Mouse (Mus musculus) CH12.LX (cell line): ENCODE results near the gene Il6ra. TPM values are rescaled to one million over a fixed set of nuclear protein-coding genes. Genes with fewer than 3 reads are reported as not detected.
A peak's percentile ranks its signal among the peaks of the same experiment; 100 is the strongest.

Experiments used
- DNase-seq: peaks from one replicate; pipeline ENCODE4 v3.0.0-alpha.2; 2013; ENCODE audit errors: extremely low read depth
- H3K27ac ChIP-seq: 2 replicates; pipeline ENCODE4 v1.5.1; 2012; ENCODE audit warnings: low read depth, mild to moderate bottlenecking, control low read depth, moderate library complexity; ENCODE audit not compliant: insufficient read depth
- H3K27me3 ChIP-seq: replicated peaks from 2 replicates; pipeline ENCODE3; 2012; ENCODE audit warnings: inconsistent platforms
- H3K36me3 ChIP-seq, 2 experiments: replicated peaks in 1 of 2; 2 replicates each; pipeline versions ENCODE3 to v1.6.1; 2012; ENCODE audit warnings: inconsistent platforms in 1 of 2, low read length in 1 of 2, mild to moderate bottlenecking in 1 of 2, mixed read lengths in 1 of 2, moderate library complexity in 1 of 2; ENCODE audit not compliant: control insufficient read depth in 1 of 2, insufficient read depth in 1 of 2
- H3K4me1 ChIP-seq, 2 experiments: 2 replicates each; pipeline ENCODE4 v1.6.1; 2012; ENCODE audit warnings: inconsistent platforms in 1 of 2, moderate library complexity in 1 of 2; ENCODE audit not compliant: insufficient read depth in 2 of 2, control insufficient read depth in 1 of 2
- H3K4me2 ChIP-seq: 2 replicates; pipeline ENCODE4 v1.6.1; 2012; ENCODE audit warnings: low read depth, mild to moderate bottlenecking, control low read depth; ENCODE audit not compliant: poor library complexity, insufficient read depth, severe bottlenecking
- H3K4me3 ChIP-seq, 3 experiments: fragments of 150-350 bp in 1 of 3; sonication (generic) in 1 of 3; replicated peaks in 1 of 3; 2 replicates each; pipeline versions ENCODE3 to v1.5.1; 2011 to 2012; ENCODE audit warnings: low read depth in 2 of 3, low read length in 2 of 3, mild to moderate bottlenecking in 2 of 3, moderate library complexity in 2 of 3, control low read depth in 1 of 3, improper control_type of control experiment in 1 of 3, inconsistent platforms in 1 of 3, mixed read lengths in 1 of 3; ENCODE audit not compliant: poor library complexity in 1 of 3
- H3K79me2 ChIP-seq: replicated peaks from 2 replicates; pipeline ENCODE4 v1.6.1; 2012; ENCODE audit warnings: mild to moderate bottlenecking, moderate library complexity; ENCODE audit not compliant: control insufficient read depth, poor library complexity, insufficient read depth, severe bottlenecking; ENCODE audit errors: extremely low read depth
- H3K9ac ChIP-seq: 2 replicates; pipeline ENCODE4 v1.6.1; 2012; ENCODE audit warnings: low read depth, mild to moderate bottlenecking, control low read depth, moderate library complexity; ENCODE audit not compliant: insufficient read depth
- H3K9me3 ChIP-seq: replicated peaks from 2 replicates; pipeline ENCODE3; 2012; ENCODE audit warnings: low read length, inconsistent platforms, mixed read lengths
- EP300 ChIP-seq: IDR thresholded peaks from 2 replicates; pipeline ENCODE4 v1.6.1; 2011; ENCODE audit warnings: low read length, improper control_type of control experiment
- ETS1 ChIP-seq: conservative IDR thresholded peaks from 2 replicates; pipeline ENCODE4 v1.6.1; 2012; ENCODE audit warnings: low read depth, mild to moderate bottlenecking, inconsistent platforms, low read length, improper control_type of control experiment, moderate library complexity
- IRF4 ChIP-seq: IDR thresholded peaks from 2 replicates; pipeline ENCODE4 v1.6.1; 2014; ENCODE audit warnings: low read depth, mild to moderate bottlenecking, inconsistent platforms, low read length, improper control_type of control experiment
- JUN ChIP-seq: IDR thresholded peaks from 2 replicates; pipeline ENCODE4 v1.6.1; 2011; ENCODE audit warnings: low read depth, mild to moderate bottlenecking, low read length, improper control_type of control experiment, moderate library complexity; ENCODE audit not compliant: insufficient read depth
- MAFK ChIP-seq: IDR thresholded peaks from 2 replicates; pipeline ENCODE4 v1.6.1; 2011; ENCODE audit warnings: low read length, improper control_type of control experiment; ENCODE audit not compliant: insufficient replicate concordance
- MAX ChIP-seq: IDR thresholded peaks from 2 replicates; pipeline ENCODE4 v1.6.1; 2011; ENCODE audit warnings: low read length, improper control_type of control experiment
- MAZ ChIP-seq: IDR thresholded peaks from 2 replicates; pipeline ENCODE4 v1.6.1; 2012; ENCODE audit warnings: low read depth, mild to moderate bottlenecking, inconsistent platforms, low read length, improper control_type of control experiment, moderate library complexity
- MEF2A ChIP-seq: IDR thresholded peaks from 2 replicates; pipeline ENCODE4 v1.6.1; 2014; ENCODE audit warnings: low read depth, mild to moderate bottlenecking, inconsistent platforms, low read length, improper control_type of control experiment, borderline replicate concordance
- MYC ChIP-seq: IDR thresholded peaks from 2 replicates; pipeline ENCODE4 v1.6.1; 2011; ENCODE audit warnings: low read depth, mild to moderate bottlenecking, improper control_type of control experiment, low read length
- PAX5 ChIP-seq: IDR thresholded peaks from 2 replicates; pipeline ENCODE4 v1.6.1; 2012; ENCODE audit warnings: low read length, inconsistent platforms, mixed read lengths
- POLR2A ChIP-seq: IDR thresholded peaks from 2 replicates; pipeline ENCODE4 v1.6.1; 2011; ENCODE audit warnings: low read depth, mild to moderate bottlenecking, improper control_type of control experiment, low read length
- RAD21 ChIP-seq: IDR thresholded peaks from 2 replicates; pipeline ENCODE4 v1.6.1; 2011; ENCODE audit warnings: low read depth, mild to moderate bottlenecking, low read length, improper control_type of control experiment, moderate library complexity
- SIN3A ChIP-seq: IDR thresholded peaks from 2 replicates; pipeline ENCODE4 v1.6.1; 2012; ENCODE audit warnings: low read length, improper control_type of control experiment, inconsistent platforms
- TBP ChIP-seq: conservative IDR thresholded peaks from 2 replicates; pipeline ENCODE4 v1.6.1; 2011; ENCODE audit warnings: low read depth, low read length, improper control_type of control experiment
- USF2 ChIP-seq: conservative IDR thresholded peaks from 2 replicates; pipeline ENCODE4 v1.6.1; 2011; ENCODE audit warnings: low read depth, low read length, improper control_type of control experiment
- ZKSCAN1 ChIP-seq: IDR thresholded peaks from 2 replicates; pipeline ENCODE4 v1.6.1; 2012; ENCODE audit warnings: low read depth, inconsistent platforms, low read length, improper control_type of control experiment, borderline replicate concordance
- dilution Hi-C: fragments of 300-500 bp; cut with MboI; formaldehyde crosslinking; loops from 2 replicates; pipeline ENCODE4 v1.14.3; 2020; ENCODE audit warnings: low sequenced_read_pairs; ENCODE audit not compliant: extremely low pct_unique_long_range_greater_than_20kb, extremely low pct_ligation_motif_present
- in situ Hi-C: fragments of 300-500 bp; cut with MboI; formaldehyde crosslinking; loops from 3 replicates; pipeline ENCODE4 v1.14.3; 2019; ENCODE audit warnings: low sequenced_read_pairs, low pct_ligation_motif_present, low pct_unique_long_range_greater_than_20kb, mixed read lengths
- polyA plus RNA-seq: library from polyadenylated mRNA; unstranded; fragments of >175 nt; gene quantifications from 2 replicates; pipeline ENCODE4 v1.2.1, GENCODE M21; 2012; ENCODE audit warnings: low read depth; ENCODE audit not compliant: insufficient read length
- total RNA-seq, 2 experiments: library from RNA; depleted of rRNA; stranded (reverse); fragments of 300-350 nt in 1 of 2; fragments of >200 nt in 1 of 2; gene quantifications; 2 replicates each; pipeline ENCODE4 v1.2.3; 2012 to 2014

The Il6ra gene
- total and polyA plus RNA-seq, 3 experiments, result 1.4 to 4.8 (median 1.6) TPM

GRCm38 (mm10) chr3:89875021-89875420 lies 38.0 kb downstream of the Il6ra start:
- in situ Hi-C loops, result no loop called here
- peaks cover 7% of the 10 kb centered on the region for H3K9me3 ChIP-seq
- no peak for TF ChIP-seq TBP
- no peak for TF ChIP-seq JUN
- TF ChIP-seq RAD21, result no peak
- TF ChIP-seq POLR2A, result no peak
- TF ChIP-seq MEF2A, result no peak
- no peak for TF ChIP-seq MAFK
- no peak for TF ChIP-seq USF2
- TF ChIP-seq ETS1, result no peak
- no peak for TF ChIP-seq EP300
- TF ChIP-seq MAX, result no peak
- TF ChIP-seq SIN3A, result no peak
- TF ChIP-seq ZKSCAN1, result no peak
- TF ChIP-seq MYC, result no peak
- TF ChIP-seq PAX5, result no peak
- TF ChIP-seq, all 38 proteins: peak for 0
- Histone ChIP-seq H3K27me3 (no peaks in the 10 kb centered on the region), H3K79me2 (no peaks in the 10 kb centered on the region), H3K4me3 (no peak overlapping the region), H3K4me2 (no peak overlapping the region), H3K9ac (no peak overlapping the region), H3K36me3 (peaks cover 0 to 10% of the 10 kb centered on the region in 2 experiments), H3K4me1 (peaks cover 2 to 59% of the 10 kb centered on the region in 2 experiments; a peak in 2 of 4 replicates), H3K27ac (no peak overlapping the region)
- DNase-seq, result no peak
- dilution Hi-C loops, result no loop called here

GRCm38 (mm10) chr3:89874076-89874475 lies 38.9 kb downstream of the Il6ra start:
- no peaks in the 10 kb centered on the region for H3K79me2 ChIP-seq
- no peak for DNase-seq
- no peak overlapping the region; the same call in 1 of the 2 replicates for H3K27ac ChIP-seq
- H3K4me1 ChIP-seq, result peaks cover 2 to 62% of the 10 kb centered on the region in 2 experiments; a peak in 2 of 4 replicates
- H3K27me3 ChIP-seq, result no peaks in the 10 kb centered on the region
- no peak overlapping the region for H3K9ac ChIP-seq
- no peak overlapping the region for H3K4me2 ChIP-seq
- H3K36me3 ChIP-seq, result peaks cover 0 to 10% of the 10 kb centered on the region in 2 experiments
- H3K4me3 ChIP-seq, result no peak overlapping the region
- in situ Hi-C loops (loop anchor here (5.0 kb wide), 1 partner anchor 38 kb away; the partner anchor contains the start of gene Il6ra), dilution Hi-C loops (no loop called here)
- peaks cover 7% of the 10 kb centered on the region for H3K9me3 ChIP-seq
- TF ChIP-seq IRF4, result peak; percentile 24; the same call in 1 of the 2 replicates
- no peak for TF ChIP-seq POLR2A
- 0 out of 2 replicates have a peak, but pooled peaks have one; percentile 11 for TF ChIP-seq MAZ
